Mouse (Mus musculus) liver, postnatal 0 days (tissue): ENCODE data around the gene Pigx. TPM values are rescaled to one million over a fixed set of nuclear protein-coding genes. Genes with fewer than 3 reads are reported as not detected.

Experiments
- ATAC-seq: fragments of 200-750 bp; cut with Nextera tagmentation; 2 replicates; pipeline ENCODE4 v1.8.0; 2017; ENCODE audit warnings: mild to moderate bottlenecking, moderate library complexity
- DNase-seq: peaks from one replicate; pipeline ENCODE4 v3.0.0-alpha.2; 2016
- H3K27ac ChIP-seq: fragments of 300-500 bp; sonication (generic); 2 replicates; pipeline ENCODE4 v1.5.1; 2014; ENCODE audit warnings: antibody characterized with exemption, moderate library complexity, mild to moderate bottlenecking, low read depth
- H3K27me3 ChIP-seq: fragments of 300-500 bp; sonication (generic); 2 replicates; pipeline ENCODE4 v1.6.1; 2014; ENCODE audit warnings: low read length, control low read depth, mixed read lengths; ENCODE audit not compliant: insufficient read depth
- H3K36me3 ChIP-seq: fragments of 300-500 bp; sonication (generic); replicated peaks from 2 replicates; pipeline ENCODE4 v1.6.1; 2014; ENCODE audit warnings: mild to moderate bottlenecking, control low read depth, low read length, moderate library complexity, mixed read lengths; ENCODE audit not compliant: insufficient read depth
- H3K4me1 ChIP-seq: fragments of 300-500 bp; sonication (generic); 2 replicates; pipeline ENCODE4 v1.6.1; 2014; ENCODE audit warnings: antibody characterized with exemption, mild to moderate bottlenecking, control low read depth; ENCODE audit not compliant: insufficient read depth
- H3K4me2 ChIP-seq: fragments of 300-500 bp; sonication (generic); 2 replicates; pipeline ENCODE4 v1.6.1; 2014; ENCODE audit warnings: low read depth, mild to moderate bottlenecking, low read length, moderate library complexity, mixed read lengths
- H3K4me3 ChIP-seq: fragments of 300-500 bp; sonication (generic); 2 replicates; pipeline ENCODE4 v1.5.1; 2014; ENCODE audit warnings: low read depth, low read length
- H3K9ac ChIP-seq: fragments of 300-500 bp; sonication (generic); replicated peaks from 2 replicates; pipeline ENCODE4 v1.6.1; 2014; ENCODE audit warnings: mild to moderate bottlenecking, moderate library complexity
- H3K9me3 ChIP-seq: fragments of 300-500 bp; sonication (generic); 2 replicates; pipeline ENCODE4 v1.6.1; 2016; ENCODE audit warnings: mild to moderate bottlenecking, control low read depth, low read length, mixed read lengths
- CTCF ChIP-seq: sonication (generic); IDR thresholded peaks from 2 replicates; pipeline ENCODE4 v1.5.1; 2016; ENCODE audit warnings: antibody characterized with exemption, low read depth
- EP300 ChIP-seq: IDR thresholded peaks from 2 replicates; pipeline ENCODE4 v1.6.1; 2016; ENCODE audit warnings: antibody characterized with exemption, low read depth, mild to moderate bottlenecking
- WGBS: fragments of 180-500 bp; shearing (Covaris S2); extraction: QIAGEN DNeasy Blood & Tissue Kit; methylation state at CpG from one replicate; pipeline ENCODE4 v1.1.7; 2014; ENCODE audit not compliant: insufficient replicate concordance; 5-methylcytosine and 5-hydroxymethylcytosine counted together
- polyA plus RNA-seq: library from polyadenylated mRNA; unstranded; fragments of >200 nt; fragmentation: Nextera tagmentation; extraction: Ambion mirVana; gene quantifications from 2 replicates; pipeline ENCODE4 v1.2.1, GENCODE M21; 2015

Pigx gene
- polyA plus RNA-seq, 1 experiment from 2014 or later, result 65.3 TPM

- DNase-seq (no peak), ATAC-seq (no peak)
- Histone ChIP-seq H3K27me3 (no peaks in the 10 kb centered on the region), H3K4me1 (peaks cover 3% of the 10 kb centered on the region; the same call in 1 of the 2 replicates), H3K4me3 (no peak overlapping the region), H3K9ac (no peak overlapping the region), H3K9me3 (0 out of 2 replicates have a peak, but pooled peaks cover 3% of the 10 kb centered on the region), H3K27ac (peak overlapping the region; percentile 69; the same call in 1 of the 2 replicates), H3K4me2 (no peak overlapping the region), H3K36me3 (no peaks in the 10 kb centered on the region)
- 87% methylated on average over 7 of the region's 7 CpGs for WGBS
- TF ChIP-seq EP300 (no peak), CTCF (no peak)
These were observed 24.5 kb upstream of the Pigx start for GRCm38 (mm10) chr16:32124020-32124419.

GRCm38 (mm10) chr16:32120454-32120853, 20.9 kb upstream of the Pigx start:
- peaks cover 11% of the 10 kb centered on the region for H3K4me1 ChIP-seq
- ATAC-seq, result no peak
- no peaks in the 10 kb centered on the region for H3K36me3 ChIP-seq
- no peak overlapping the region for H3K9ac ChIP-seq
- no peak overlapping the region for H3K27ac ChIP-seq
- 84% methylated on average over 3 of the region's 3 CpGs for WGBS
- TF ChIP-seq CTCF (peak; percentile 28), EP300 (no peak)
- DNase-seq, result no peak
- no peak overlapping the region for H3K4me2 ChIP-seq
- H3K27me3 ChIP-seq, result no peaks in the 10 kb centered on the region
- no peak overlapping the region for H3K4me3 ChIP-seq
- H3K9me3 ChIP-seq, result 0 out of 2 replicates have a peak, but pooled peaks cover 3% of the 10 kb centered on the region

- no peak overlapping the region; the same call in 1 of the 2 replicates for H3K9ac ChIP-seq
- no peaks in the 10 kb centered on the region for H3K36me3 ChIP-seq
- DNase-seq (no peak), ATAC-seq (no peak)
- H3K27ac ChIP-seq, result no peak overlapping the region
- no peak for TF ChIP-seq EP300
- TF ChIP-seq CTCF, result no peak
- peak overlapping the region; percentile 44; the same call in 1 of the 2 replicates for H3K4me2 ChIP-seq
- WGBS, result 43% methylated on average over 5 of the region's 5 CpGs
- H3K27me3 ChIP-seq, result no peaks in the 10 kb centered on the region
- H3K4me1 ChIP-seq, result peaks cover 17% of the 10 kb centered on the region
- 0 out of 2 replicates have a peak, but pooled peaks cover 3% of the 10 kb centered on the region for H3K9me3 ChIP-seq
- no peak overlapping the region for H3K4me3 ChIP-seq
These were observed 16.6 kb upstream of the Pigx start for GRCm38 (mm10) chr16:32116186-32116585.

GRCm38 (mm10) chr16:32115781-32116180, 16.2 kb upstream of the Pigx start:
- no peak for DNase-seq
- H3K4me2 ChIP-seq, result peak overlapping the region; percentile 44
- no peak overlapping the region for H3K4me3 ChIP-seq
- TF ChIP-seq EP300 (no peak), CTCF (no peak)
- no peak for ATAC-seq
- 0 out of 2 replicates have a peak, but pooled peaks cover 3% of the 10 kb centered on the region for H3K9me3 ChIP-seq
- WGBS, result 32% methylated on average over 6 of the region's 6 CpGs
- H3K27ac ChIP-seq, result no peak overlapping the region
- no peaks in the 10 kb centered on the region for H3K36me3 ChIP-seq
- H3K4me1 ChIP-seq, result peaks cover 17% of the 10 kb centered on the region
- no peak overlapping the region; the same call in 1 of the 2 replicates for H3K9ac ChIP-seq
- no peaks in the 10 kb centered on the region for H3K27me3 ChIP-seq

GRCm38 (mm10) chr16:32114968-32115695, 15.6 kb upstream of the Pigx start:
- Histone ChIP-seq H3K36me3 (no peaks in the 10 kb centered on the region), H3K4me3 (no peak overlapping the region), H3K9ac (no peak overlapping the region), H3K4me1 (peaks cover 17% of the 10 kb centered on the region), H3K27me3 (no peaks in the 10 kb centered on the region), H3K27ac (peak overlapping the region; percentile 49), H3K4me2 (peak overlapping the region; percentile 44), H3K9me3 (no peaks in the 10 kb centered on the region)
- ATAC-seq (peak; percentile 34; the same call in 1 of the 2 replicates), DNase-seq (peak; percentile 89)
- TF ChIP-seq CTCF (peak; percentile 97), EP300 (no peak)
- WGBS, result 15% methylated on average over 15 of the region's 15 CpGs

GRCm38 (mm10) chr16:32114406-32114805, 14.9 kb upstream of the Pigx start:
- Histone ChIP-seq H3K4me1 (peaks cover 17% of the 10 kb centered on the region), H3K9me3 (no peaks in the 10 kb centered on the region), H3K36me3 (no peaks in the 10 kb centered on the region), H3K27me3 (no peaks in the 10 kb centered on the region), H3K4me3 (no peak overlapping the region), H3K9ac (no peak overlapping the region), H3K4me2 (peak overlapping the region; percentile 57), H3K27ac (peak overlapping the region; percentile 49)
- no peak for TF ChIP-seq CTCF
- TF ChIP-seq EP300, result no peak
- ATAC-seq (no peak), DNase-seq (no peak)
- 84% methylated on average over 10 of the region's 10 CpGs for WGBS
